Mouse (Mus musculus) C3H10T1/2 (cell line): ENCODE results near the gene Ace. TPM values are rescaled to one million over a fixed set of nuclear protein-coding genes. Genes with fewer than 3 reads are reported as not detected.

Experiments
- polyA plus RNA-seq, 2 experiments: library from polyadenylated mRNA; unstranded; fragments of >200 nt; fragmentation: generic; extraction: Trizol; gene quantifications; one replicate each; pipeline ENCODE4 v1.2.1; 2012; ENCODE audit warnings: missing spikeins in 2 of 2

The Ace gene
- not detected for polyA plus RNA-seq

GRCm38 (mm10) chr11:105967741-105968574, at the start of gene Ace:
Gene Ace, plus strand, starts transcription at chr11:105967945.

GRCm38 (mm10) chr11:105952911-105953386, 14.8 kb upstream of the Ace start, which contains the start of gene Cyb561:
Gene Cyb561, minus strand, starts transcription at chr11:105953336.

GRCm38 (mm10) chr11:105994375-105994774, 26.6 kb downstream of the Ace start, which contains the start of gene Ace3:
Gene Ace3, plus strand, starts transcription at chr11:105994675.

DNA sequence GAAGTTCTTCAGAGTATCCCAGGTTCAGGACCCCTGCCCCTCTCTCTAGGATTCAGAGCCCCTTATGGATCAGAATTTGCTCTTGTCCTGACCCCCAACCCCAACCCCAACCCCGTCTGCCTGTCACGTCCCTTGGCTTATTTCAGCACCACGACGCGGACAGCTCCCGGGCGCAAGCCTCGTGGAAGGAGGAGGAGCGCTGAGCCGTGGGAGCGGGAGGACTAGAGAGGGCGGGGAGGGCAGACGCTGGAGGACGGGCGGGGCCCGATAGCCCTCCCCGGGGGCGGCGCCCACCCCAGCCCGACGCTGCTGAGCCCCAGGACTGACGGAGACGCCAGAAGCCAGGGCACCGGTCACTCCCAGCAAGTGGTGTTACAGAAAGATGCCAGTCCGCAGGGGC, 40.1 kb downstream of the Ace start, which contains the start of gene Kcnh6:
Gene Kcnh6, plus strand, starts transcription at position 304 of the 400 bp plus-strand sequence.

DNA sequence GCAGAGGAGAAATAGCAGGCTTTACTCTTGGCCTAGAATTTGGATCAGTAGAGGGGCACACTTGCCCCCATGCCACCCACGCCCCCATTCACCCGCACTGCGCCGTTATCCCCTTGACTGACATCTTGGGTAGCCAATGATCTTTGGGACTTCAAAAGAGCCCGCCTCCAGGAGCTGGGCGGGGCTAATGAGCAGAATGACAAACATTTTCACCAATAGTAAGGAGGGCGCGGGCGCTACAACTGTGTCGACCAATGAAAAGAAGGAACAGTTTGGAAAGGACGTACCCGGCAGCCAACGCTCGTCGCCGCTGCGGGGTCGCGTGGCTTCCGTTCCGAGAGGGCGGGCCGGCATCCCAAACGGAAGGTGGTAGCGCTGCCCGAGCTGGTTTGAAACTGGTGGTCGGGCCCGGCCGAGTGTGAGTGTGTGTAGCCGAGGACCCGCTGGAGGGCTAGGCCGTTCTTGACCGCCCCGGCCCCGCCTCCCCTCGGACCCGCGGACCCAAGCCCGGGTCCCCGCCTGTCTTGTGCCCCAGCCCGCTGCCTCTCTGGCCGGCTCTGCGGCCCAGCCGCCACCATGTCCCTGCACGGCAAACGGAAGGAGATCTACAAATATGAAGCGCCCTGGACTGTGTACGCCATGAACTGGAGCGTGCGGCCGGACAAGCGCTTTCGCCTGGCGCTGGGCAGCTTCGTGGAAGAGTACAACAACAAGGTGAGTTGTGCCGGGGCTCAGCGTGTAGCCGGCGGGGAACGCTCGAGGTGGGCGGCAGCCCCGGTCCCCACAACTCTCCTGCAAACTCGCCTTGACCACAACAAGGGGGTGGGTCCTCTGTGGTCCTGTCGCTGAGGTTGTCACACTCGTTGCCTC, 69.0 kb downstream of the Ace start, which contains the start of gene Dcaf7:
Gene Dcaf7, plus strand, starts transcription at position 325 of the 870 bp plus-strand sequence.

Other genes starting within 250 kb of the Ace start
- under 1 TPM; 0.14 to 0.15 TPM for gene Cyb561, start 14.6 kb upstream of the Ace start, polyA plus RNA-seq
- gene Ace3, start 26.7 kb downstream of the Ace start, polyA plus RNA-seq, result not detected
- gene Kcnh6, start 40.2 kb downstream of the Ace start, polyA plus RNA-seq, result not detected
- 10 to 100 TPM; 17.9 to 41.8 TPM for gene Dcaf7, start 68.9 kb downstream of the Ace start, polyA plus RNA-seq
- gene Taco1, start 98.1 kb downstream of the Ace start, polyA plus RNA-seq, result 10 to 100 TPM in 1 of 2 experiments, 1 to 10 TPM in 1; 8.3 to 12.9 TPM
- 10 to 100 TPM in 1 of 2 experiments, 1 to 10 TPM in 1; 9.4 to 26.9 TPM for gene Map3k3, start 116.7 kb downstream of the Ace start, polyA plus RNA-seq
- gene Gm10840, start 192.9 kb downstream of the Ace start, polyA plus RNA-seq, result 1 to 10 TPM in 1 of 2 experiments, not detected in 1; 1.1 TPM
- 10 to 100 TPM; 71.9 to 89.6 TPM for gene Limd2, start 192.9 kb downstream of the Ace start, polyA plus RNA-seq
- gene Strada, start 234.2 kb downstream of the Ace start, polyA plus RNA-seq, result 10 to 100 TPM; 15.6 to 21.2 TPM
- 10 to 100 TPM in 1 of 2 experiments, 1 to 10 TPM in 1; 3.0 to 18.7 TPM for gene Ccdc47, start 248.4 kb downstream of the Ace start, polyA plus RNA-seq
- 10 to 100 TPM in 1 of 2 experiments, 1 to 10 TPM in 1; 2.8 to 28.5 TPM for gene Ddx42, start 249.0 kb downstream of the Ace start, polyA plus RNA-seq